Comparison of ENCODE assay signal across 8 mouse cellular contexts in the genomic region with DNA sequence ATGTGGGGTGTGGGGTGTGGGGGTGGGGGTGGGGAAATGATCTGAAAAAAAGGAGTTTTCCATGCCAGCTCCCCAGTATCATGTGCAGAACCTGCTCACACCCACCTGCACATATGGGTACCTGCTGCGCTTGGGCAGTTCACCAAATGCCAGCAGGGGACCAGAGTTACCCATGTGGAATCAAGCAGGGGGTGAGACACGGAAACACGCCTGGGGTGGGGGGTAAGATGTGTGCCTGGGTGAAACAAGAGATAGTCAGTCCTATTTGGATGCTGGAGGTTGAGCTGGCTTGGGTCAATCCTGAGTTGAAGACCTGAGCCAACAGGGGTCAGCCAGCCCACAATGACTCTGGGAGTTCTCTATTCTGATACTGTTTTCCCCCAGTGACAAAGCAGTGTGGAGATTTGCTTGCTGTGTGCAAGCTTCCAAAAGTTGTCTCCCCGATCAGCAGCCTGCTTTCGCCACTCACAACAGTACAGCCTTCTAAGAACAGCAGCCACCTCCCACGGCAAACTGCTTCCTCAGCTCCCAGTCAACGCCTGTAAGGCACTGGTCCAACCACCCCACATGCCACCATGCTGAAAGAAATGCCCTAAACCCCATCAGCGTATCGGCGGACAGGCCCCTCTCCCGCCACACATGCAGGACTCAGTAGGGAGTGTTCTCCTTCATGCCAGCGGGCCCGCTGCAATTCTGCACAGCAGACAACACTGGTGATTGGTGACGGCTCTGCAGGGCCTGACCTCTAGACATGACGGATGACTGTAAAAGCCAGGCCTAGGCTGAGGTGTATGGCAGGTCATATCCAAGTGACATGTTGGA. TPM values are rescaled to one million over a fixed set of nuclear protein-coding genes. Genes with fewer than 3 reads are reported as not detected.
DNase-seq lines count a peak whose midpoint lies in the region; ATAC-seq lines count a peak whose summit lies in the region.

No protein-coding gene starts in this region.

- no peaks in the 10 kb centered on the region for H3K36me3 ChIP-seq in lung, embryonic 16.5 days (ENCODE audit: control insufficient read depth, insufficient read depth, low read length)
- H3K36me3 ChIP-seq in hindbrain, embryonic 12.5 days: no peaks in the 10 kb centered on the region

- no peak overlapping the region for H3K4me2 ChIP-seq in lung, embryonic 16.5 days (ENCODE audit: low read depth, low read length)
- no peak overlapping the region for H3K4me2 ChIP-seq in hindbrain, embryonic 12.5 days (replicated peaks)

- ATAC-seq in lung, embryonic 16.5 days (ENCODE audit: low read depth): no peak; the same call in 1 of the 2 replicates
- ATAC-seq in hindbrain, embryonic 12.5 days (ENCODE audit: low FRiP score): peak; percentile 33; the same call in 1 of the 2 replicates

- no peaks in the 10 kb centered on the region for H3K27me3 ChIP-seq in lung, embryonic 16.5 days (ENCODE audit: control insufficient read depth, insufficient read depth, low read depth, low read length)
- no peaks in the 10 kb centered on the region for H3K27me3 ChIP-seq in hindbrain, embryonic 12.5 days

- H3K27ac ChIP-seq in lung, embryonic 16.5 days (ENCODE audit: low read length): no peak overlapping the region
- H3K27ac ChIP-seq in hindbrain, embryonic 12.5 days: peak overlapping the region; percentile 62

- WGBS in lung, embryonic 16.5 days: 60% methylated on average over 15 of the region's 15 CpGs
- 39% methylated on average over 15 of the region's 15 CpGs for WGBS in hindbrain, embryonic 12.5 days

- no peaks in the 10 kb centered on the region for H3K9me3 ChIP-seq in lung, embryonic 16.5 days (ENCODE audit: control insufficient read depth, low read length)
- H3K9me3 ChIP-seq in hindbrain, embryonic 12.5 days (replicated peaks): no peaks in the 10 kb centered on the region

- H3K4me3 ChIP-seq in lung, embryonic 16.5 days (ENCODE audit: low read length): no peak overlapping the region
- H3K4me3 ChIP-seq in hindbrain, embryonic 12.5 days: no peak overlapping the region

- H3K9ac ChIP-seq in lung, embryonic 16.5 days (ENCODE audit: low read length): 0 out of 2 replicates have a peak overlapping the region, but pooled peaks have one; percentile 21
- H3K9ac ChIP-seq in hindbrain, embryonic 12.5 days: no peak overlapping the region

- peaks cover 33% of the 10 kb centered on the region for H3K4me1 ChIP-seq in lung, embryonic 16.5 days (replicated peaks; ENCODE audit: control insufficient read depth, insufficient read depth, low read length)
- peaks cover 48% of the 10 kb centered on the region for H3K4me1 ChIP-seq in hindbrain, embryonic 12.5 days

- peak; percentile 64 for DNase-seq in cerebellum, adult 11-12 months
- no peak for DNase-seq in cerebellum, adult 11 months
- DNase-seq in lung, postnatal 14 days: no peak
- DNase-seq in right cerebral cortex, postnatal 25 days: peak; percentile 39
- DNase-seq in thymus, adult 18-20 months: no peak
- DNase-seq in ovary, postnatal 36 days (ENCODE audit: low spot score): no peak

RNA-seq across cellular contexts. Expression of gene Sema4d, which starts 41.0 kb away (rescaled TPM):
- 9.0 and 9.8 TPM in 2 replicates for polyA plus RNA-seq in lung, embryonic 16.5 days (2015; fragmentation: Nextera tagmentation; extraction: Ambion mirVana)
- 7.2 and 7.7 TPM in 2 replicates for polyA plus RNA-seq in hindbrain, embryonic 12.5 days (2016; fragmentation: Nextera tagmentation; extraction: Ambion mirVana)

Comparison
In these comparisons a context has a peak if more than half of its experiments do, and no peak if none do; other contexts are left out.
1. DNase-seq: peak in cerebellum, adult 11-12 months (single experiment) and right cerebral cortex, postnatal 25 days (single experiment); none in cerebellum, adult 11 months (single experiment), lung, postnatal 14 days (single experiment), thymus, adult 18-20 months (0 of 2) and ovary, postnatal 36 days (single experiment).